Mouse (Mus musculus): ENCODE data around the gene Slc24a3. TPM values are rescaled to one million over a fixed set of nuclear protein-coding genes. Genes with fewer than 3 reads are reported as not detected.

Gene Slc24a3
- total RNA-seq, 2 experiments from 2014 or later = 165 to 174 TPM

DNA sequence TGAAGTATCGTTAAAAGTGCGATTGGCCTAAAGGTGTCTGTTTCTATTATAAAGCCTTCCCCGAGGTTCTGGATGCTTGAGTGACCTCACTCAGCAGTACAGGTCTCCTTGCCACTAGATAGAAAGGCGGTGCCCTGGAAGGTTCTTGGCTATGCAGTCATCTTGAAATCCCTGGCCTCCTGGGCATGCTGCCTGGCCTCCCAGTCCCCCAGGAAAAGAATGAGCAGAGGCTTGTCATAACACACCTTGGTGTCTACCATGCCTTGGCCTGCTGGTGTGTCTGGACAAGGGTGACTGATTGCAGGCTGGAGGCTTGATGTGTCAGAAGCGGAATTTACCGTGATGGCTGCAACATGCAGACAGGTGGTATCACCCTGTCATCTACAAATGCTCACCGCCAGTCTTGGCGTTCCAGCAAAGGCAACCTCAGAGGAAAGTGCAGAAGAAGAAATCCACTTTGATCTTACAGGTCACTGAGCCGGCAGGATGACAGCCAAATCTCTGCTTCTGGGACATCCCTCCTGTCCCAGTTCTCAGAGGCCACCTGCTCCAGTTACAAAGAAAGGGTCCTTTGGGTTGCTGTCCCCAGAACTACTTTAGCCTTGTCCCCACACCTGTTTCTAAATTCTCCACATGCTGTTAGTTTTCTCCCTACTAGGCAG is 106.6 kb downstream of the Slc24a3 start:
- DNase-seq (ENCODE audit: low spot score in 2 of 2) = no peak

DNA sequence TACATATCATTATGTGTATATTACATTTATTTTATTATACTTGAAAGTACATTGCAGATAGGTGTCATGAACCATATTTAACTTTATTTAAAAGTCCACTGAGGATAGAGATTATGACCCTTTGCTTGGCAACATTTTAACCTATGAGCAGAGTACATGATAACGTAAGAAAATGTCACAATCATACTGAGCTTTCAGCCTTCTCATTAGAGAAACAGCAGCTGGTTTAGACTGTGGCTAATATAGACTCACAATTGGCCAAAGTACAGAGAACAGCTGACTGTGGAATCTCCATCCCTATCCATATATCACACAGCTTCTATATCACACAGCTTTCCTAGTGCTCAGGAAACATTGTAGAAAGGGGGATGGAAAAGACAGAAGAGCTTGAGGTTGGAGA is 111.8 kb downstream of the Slc24a3 start:
- DNase-seq (ENCODE audit: low spot score in 2 of 2) = no peak

DNA sequence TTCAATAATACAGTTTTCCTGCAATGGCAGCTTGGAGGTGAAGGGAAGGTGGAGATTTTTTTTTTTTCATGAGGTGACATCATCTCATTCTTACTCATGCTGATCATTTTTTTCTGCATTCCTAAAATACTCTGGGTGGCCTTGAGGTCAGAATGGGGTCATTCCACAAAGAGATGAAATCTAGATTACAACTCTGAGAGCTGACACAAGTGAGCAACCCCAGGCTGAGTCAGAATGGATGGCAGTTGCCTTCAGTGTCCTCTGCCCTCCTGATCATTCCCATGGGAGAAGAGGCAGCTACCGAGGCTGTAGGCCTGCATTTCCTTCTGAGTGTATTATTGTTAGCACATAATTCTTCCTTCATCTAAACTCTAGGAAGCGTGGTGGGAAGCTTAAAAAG is 116.2 kb downstream of the Slc24a3 start:
- DNase-seq (ENCODE audit: low spot score in 2 of 2) = no peak

DNA sequence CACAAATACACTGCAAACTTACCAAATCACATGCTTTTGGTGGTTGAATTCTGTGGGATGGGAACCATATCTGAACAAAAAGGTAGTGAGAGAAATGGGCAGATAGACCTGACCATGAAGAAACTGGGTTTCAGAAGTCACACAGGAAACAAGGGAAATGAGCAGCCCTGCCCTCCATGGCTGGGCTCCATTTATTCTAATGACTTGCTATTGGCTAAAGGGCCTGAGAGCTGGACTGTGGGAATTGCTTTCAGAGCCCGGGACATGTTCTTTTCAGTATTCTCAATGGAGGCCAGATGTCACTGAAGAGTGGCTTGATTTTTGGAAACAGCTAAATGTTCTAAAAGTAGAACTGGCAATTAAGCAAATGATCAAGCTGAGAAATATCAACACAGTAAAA is 120.9 kb downstream of the Slc24a3 start:
- DNase-seq (ENCODE audit: low spot score in 2 of 2) = no peak

DNA sequence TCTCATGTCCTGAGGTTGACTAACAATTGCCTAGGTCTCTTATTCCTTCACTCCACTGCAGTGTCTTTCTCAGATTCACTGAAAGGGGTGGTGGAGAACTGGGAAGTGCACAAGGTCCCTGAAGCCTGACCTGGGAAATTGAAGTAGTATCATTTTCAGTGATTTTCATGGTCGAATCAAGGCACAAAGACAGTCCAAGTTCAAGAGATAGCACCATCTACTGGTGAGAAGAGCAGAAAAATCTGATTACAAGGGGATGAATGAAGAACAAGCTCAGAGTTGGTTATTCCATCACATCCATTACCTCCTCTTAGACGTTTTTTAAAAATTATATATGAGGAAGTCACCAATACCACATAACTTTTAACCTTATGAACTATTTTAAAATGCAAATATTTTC is 123.9 kb downstream of the Slc24a3 start:
- DNase-seq (ENCODE audit: low spot score in 2 of 2) = no peak

DNA sequence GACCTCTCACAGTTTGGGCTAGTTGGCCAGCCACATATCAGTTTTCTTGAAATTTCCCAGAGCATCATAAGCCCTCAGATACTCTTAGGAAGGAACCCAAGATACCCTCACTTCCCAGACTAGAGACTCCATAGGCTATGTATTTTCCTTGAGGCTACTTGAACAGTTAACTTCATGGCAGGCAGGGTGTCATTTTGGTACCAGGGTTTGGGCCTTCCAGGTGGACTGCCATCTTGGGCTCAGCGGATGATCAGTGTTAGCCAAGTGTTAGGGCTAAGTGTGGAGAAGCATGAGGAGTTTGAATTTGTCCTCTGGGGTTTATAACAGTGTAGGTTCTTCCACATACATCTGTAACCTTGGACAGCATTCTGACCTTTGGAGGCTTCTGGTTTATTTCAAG is 124.6 kb downstream of the Slc24a3 start:
- DNase-seq (ENCODE audit: low spot score in 2 of 2) = no peak

DNA sequence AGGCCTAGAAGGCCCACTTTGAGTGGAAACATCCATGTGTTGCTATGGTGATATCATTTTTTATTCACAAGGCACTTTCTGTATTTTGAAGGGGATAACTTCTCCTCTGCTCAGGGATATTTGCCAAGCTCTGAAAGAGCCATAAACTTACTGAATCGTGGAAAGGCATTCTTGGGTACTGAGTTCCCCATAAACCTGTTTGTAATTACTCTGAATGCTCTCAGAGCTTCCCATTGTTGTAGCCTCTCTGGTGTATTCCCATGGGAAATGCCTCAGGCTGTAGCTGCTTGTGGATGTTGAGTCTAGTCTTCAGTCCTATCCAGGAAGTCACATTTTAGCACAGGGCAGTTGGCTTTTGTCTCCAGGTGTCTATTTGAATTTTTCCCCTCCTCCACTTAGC is 125.3 kb downstream of the Slc24a3 start:
- no peak for DNase-seq (ENCODE audit: low spot score in 2 of 2)

DNA sequence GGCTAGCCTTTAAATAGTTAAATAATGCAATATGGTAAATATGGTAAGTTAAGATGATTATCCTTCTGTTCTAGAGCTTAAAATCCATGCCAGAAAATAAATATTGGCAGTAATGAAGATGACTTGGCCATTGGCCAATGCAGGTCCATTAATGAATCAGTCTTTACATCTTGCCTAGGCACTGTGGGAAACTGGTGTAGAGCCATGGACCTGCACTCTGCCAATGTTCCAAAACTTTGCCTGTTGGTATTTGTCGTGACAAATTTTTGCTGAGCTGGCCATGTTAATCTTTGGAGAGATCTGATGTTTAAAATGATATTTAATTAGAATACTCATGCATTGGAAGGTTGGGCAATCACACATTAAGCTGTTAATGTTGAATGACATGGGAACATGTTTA is 129.4 kb downstream of the Slc24a3 start:
- no peak for DNase-seq (ENCODE audit: low spot score in 2 of 2)

DNA sequence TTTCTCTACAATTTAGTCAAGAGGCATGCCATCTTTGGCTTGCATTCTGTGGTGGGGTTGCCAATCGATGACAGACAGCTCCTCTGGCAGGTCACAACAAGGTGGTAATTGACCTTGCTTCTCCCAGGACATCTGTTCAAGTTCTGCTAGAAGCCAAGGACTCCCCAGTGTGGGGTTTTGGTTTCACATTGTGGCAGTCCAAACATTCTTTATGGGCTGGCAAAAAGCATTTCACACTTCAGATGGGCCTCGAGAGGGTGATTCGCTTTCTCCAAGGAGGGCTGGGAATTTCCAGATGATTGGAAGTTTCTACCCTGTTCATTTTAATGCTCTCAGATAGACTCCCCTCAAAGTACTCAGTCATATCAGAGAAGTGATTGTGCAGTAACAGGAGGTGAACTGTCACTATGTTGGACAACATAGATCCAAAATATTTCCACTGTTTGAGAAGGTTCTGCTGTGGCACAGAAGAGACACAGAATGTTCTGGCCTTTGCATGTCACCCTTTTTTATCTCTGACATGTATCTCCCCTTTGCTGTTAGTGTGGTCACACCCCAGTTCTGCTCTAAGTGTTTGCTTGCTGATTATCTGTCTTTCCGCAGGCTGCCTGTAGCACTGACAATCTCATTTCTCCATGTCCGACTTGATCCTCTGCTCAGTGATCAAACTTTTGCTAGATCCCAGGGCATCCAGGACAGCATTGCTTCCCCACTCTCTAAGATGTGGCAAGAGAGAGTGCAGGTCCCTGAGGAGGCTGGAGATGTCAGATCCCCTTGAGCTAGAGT is 132.6 kb downstream of the Slc24a3 start:
- DNase-seq (ENCODE audit: low spot score in 2 of 2) = no peak

DNA sequence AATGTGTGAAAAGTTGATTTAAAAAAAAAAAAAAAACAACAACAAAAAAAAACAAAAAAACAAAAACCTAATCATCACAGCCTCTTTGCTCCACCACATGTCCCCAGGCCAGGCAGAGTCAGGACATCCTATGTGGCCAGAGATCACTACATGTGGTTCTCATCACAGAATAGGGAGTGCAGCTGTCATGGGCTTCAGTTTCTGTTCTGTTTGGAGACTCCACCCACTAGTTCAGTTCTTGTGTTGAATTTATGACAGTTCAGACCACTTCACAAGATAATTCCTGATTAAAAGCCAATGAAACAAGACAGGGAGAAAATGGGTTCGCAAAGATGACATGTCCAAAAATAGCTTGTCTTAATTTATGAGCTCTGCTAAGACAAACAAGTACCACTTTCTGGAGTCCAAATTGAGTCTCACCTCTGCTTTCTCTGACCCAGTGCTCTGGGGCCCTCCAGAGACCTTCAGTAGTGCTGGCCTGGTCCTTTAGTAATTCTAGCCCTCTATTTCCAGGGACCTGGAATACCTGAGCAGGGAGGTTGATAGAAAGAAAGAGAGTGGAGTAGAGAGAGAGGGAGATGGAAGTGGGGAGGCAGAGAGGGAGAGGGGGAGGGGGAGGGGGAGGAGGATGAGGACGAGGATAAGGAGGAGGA is 139.8 kb downstream of the Slc24a3 start:
- DNase-seq (ENCODE audit: low spot score in 2 of 2) = no peak

DNA sequence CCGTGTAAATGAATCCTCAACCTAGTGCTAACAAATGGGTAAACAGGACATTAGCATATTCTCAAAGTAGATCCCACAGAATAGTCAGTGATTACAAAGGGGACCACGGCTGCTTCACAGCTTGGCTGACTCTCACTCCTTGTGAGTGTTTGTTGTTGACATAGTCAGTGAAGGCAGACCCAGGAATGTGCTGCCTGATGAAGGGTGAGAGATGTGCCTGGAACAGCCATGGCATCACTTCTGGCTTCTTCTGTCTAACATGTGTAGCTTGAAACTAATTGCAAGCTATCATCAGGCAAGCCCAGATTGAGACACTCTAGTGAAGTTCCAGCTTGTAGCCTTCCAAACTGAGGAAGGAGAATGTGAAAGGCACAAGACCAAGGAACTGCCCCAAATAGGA is 151.4 kb downstream of the Slc24a3 start:
- DNase-seq (ENCODE audit: low spot score in 2 of 2) = no peak

DNA sequence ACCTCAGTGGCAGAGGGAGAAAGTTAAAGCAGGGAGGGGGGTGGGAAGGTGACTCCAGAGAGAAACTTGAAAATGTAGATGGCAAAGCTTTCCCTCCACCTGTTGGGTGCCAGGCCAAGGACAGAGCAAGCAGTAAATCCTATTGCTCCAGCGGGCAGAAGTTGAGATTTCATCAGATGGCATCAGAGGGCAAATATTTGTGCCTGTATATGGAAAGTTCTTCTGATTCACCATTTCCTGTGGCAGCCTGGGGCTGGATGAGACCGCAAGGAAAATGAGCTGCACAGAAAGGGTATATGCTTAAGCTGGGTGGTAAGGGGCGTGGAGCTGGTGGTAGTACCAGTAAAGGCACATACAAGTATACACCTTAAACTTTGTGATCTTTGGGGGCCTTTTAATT is 153.7 kb downstream of the Slc24a3 start:
- no peak for DNase-seq (ENCODE audit: low spot score in 2 of 2)

DNA sequence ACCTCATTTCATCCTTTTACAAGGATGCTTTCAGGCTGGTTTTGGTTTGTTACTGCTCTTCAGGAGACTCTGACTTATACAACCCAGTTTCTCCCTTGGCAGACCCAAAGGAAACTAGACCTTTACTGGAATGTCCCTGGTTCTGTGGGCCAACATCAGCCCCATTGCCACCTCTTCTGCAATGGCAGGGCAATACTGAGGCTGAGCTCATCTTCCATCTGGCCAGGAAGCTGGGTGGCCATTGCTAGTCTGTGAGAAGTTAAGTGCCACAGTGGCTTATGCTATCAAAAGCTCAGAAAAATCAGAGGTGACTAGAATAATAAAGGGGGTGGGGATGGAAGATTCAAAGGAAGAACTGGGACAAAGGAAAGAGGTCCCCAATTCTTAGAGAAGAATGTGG is 154.2 kb downstream of the Slc24a3 start:
- DNase-seq (ENCODE audit: low spot score in 2 of 2) = no peak

DNA sequence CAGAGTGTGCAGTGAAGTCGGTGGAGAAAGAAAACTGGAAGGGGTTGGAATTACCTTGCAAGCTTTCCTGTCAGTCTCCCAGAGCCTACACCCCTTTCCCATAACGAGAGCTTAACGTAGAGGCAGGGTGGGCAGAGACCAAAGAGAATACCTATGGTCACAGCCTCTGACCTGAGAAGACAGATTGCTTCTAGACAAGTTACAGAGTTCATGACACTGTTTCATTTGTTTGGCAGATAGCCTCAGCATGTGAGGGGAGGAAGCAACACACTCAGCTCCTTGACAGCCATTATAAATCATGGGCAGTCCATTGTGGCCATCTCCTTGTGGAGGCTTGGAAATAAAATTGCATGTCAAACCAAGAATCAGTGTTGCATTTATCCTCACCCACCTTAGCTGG is 156.9 kb downstream of the Slc24a3 start:
- DNase-seq (ENCODE audit: low spot score in 2 of 2) = no peak

DNA sequence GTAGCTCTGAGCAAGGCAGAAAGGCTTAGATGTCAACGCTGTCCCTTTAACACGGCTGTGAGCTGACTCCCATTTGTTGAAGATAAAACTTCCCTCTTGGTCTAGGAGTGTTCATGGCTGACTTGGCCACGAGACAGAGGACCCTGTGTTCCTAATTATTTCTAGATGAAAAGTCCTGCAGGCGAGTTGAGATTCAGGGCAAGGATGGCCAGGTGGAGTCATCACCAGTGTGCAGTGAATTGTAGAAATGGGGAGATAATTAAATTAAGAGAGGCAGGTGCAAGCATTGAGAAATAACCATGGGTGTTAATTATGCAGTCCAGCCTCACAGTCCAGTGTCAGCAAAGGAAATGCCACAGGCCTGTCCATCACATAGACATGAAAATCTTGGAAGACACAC is 158.3 kb downstream of the Slc24a3 start:
- DNase-seq (ENCODE audit: low spot score in 2 of 2) = no peak

DNA sequence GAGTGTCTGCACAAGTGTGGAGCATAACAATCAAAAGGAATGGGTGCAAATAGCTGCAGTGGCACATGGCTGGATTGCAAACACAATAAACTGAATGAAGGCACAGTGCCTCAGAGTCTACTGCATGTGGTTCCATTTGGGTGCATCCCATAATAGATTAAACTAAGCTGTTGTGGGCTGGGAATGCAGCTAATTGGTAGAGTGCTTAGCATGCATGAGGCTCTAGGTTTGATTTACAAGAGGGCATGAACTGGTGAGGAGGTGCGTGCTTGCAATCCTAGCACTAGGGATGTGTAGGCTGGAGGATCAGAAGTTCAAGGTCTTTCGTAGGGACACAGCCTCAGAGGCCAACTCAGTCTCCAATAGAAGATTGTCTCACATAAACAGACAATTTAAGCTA is 159.0 kb downstream of the Slc24a3 start:
- DNase-seq (ENCODE audit: low spot score in 2 of 2) = peak in 1 of 2 experiments; percentile 7

DNA sequence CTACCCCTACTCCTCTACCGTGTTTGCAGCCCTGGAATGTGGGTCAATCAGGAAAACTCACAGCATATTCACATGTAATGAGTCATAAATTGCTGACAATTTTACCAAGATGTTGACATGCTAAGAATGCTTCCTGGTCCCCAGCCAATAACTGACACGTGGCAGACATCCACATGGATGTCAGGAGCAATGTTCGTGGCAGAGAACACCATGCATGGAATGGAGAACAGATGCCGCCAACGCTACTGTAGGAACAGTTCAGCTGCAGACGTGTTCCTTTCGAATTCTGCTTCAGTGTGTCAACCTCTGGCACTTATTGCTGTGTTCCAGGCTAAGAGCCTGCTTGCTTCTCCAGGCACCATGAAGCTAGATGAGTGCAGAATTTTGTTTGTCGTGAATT is 162.2 kb downstream of the Slc24a3 start:
- peak; percentile 21 to 22 for DNase-seq (ENCODE audit: low spot score in 2 of 2)

DNA sequence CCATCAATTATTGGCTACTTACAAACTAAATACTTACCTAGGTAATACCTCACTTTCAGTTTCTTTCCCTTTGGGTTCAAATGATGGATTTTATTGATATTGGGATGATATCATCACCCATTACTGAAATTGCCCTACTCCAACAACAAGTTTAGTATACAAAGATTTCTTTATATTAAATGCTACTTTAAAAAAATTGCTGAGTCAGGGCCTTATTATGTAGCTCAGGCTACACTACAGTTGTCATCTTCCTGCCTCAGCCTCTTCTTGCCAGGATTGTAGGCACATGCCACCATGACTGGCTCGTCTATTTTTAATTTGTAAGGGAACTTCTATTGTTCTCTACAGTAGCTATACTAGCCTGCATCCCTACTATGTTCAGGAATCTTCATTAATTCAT is 164.0 kb downstream of the Slc24a3 start:
- DNase-seq (ENCODE audit: low spot score in 2 of 2) = no peak

DNA sequence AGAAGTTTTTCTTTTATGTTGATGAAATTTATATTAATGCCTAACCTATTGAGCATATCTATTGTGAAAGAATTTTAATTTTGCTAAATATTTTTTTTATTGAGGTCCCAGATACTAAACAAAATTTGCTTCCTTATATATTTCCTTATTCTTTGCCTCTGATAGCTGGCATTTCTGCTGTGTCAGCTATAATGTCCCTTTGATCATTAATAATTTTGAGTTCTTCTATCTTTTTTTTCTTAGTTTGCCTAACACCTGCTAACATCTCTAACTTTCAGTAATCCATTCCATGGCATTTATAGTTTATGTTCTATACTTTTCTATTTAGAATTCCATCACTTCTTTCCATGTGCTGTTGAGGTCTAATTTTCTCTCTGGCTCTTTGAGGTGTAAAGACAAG is 165.9 kb downstream of the Slc24a3 start:
- DNase-seq (ENCODE audit: low spot score in 2 of 2) = no peak

DNA sequence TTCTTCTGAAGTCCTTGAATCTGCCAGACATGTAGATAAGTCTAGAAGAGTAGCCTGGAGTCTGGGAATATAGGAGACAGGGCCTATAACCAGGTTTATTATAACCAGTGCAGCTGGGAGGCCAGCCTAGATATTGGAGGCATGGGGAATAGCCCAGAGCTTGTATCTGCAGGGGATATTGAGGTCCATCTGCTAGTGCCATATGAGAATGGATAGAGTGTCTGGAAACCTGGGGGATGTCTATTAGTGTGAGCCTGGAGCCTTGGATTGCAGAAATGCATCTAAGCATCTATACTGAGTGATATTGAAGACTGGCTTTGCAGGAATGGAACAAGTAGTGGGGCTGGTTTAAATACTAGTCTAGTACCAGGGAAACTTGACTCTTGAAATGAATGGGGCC is 168.9 kb downstream of the Slc24a3 start:
- no peak for DNase-seq (ENCODE audit: low spot score in 2 of 2)

DNA sequence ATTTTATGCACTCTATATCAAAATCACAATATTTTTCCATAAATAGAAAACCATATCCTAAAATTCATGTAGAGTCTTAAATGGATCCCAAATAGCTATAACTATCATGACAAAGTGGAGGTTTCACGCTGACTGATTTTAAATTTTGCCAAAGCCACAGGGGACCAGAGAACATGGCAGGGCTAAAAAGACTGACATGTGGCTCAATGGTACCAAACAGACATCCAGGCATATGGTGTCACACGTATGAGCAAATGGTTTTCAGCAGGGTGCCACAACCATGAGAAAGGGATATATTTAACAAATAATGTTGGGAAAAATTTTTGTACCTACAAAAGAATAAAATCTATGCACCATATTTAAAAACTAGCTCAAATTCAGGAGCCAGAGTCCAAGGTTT is 173.3 kb downstream of the Slc24a3 start:
- DNase-seq (ENCODE audit: low spot score in 2 of 2) = no peak

DNA sequence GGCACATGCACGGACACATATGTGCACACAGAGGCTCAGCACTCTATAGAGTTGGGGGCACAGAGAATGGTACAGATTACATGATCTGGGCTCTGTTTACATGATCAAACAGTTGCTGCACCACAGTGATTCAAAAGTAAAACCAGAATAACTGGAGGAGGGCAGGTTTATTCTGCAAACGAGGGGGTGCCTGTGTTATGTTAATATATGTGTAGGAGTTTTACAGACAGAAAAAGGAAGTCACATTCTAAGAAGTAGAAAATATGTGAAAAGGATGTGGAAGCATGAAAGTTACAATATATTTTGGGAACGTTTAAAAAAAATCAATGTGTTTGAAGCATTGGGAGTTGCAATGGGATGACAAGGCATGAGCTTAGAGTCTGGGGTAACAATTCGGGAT is 175.4 kb downstream of the Slc24a3 start:
- no peak for DNase-seq (ENCODE audit: low spot score in 2 of 2)

DNA sequence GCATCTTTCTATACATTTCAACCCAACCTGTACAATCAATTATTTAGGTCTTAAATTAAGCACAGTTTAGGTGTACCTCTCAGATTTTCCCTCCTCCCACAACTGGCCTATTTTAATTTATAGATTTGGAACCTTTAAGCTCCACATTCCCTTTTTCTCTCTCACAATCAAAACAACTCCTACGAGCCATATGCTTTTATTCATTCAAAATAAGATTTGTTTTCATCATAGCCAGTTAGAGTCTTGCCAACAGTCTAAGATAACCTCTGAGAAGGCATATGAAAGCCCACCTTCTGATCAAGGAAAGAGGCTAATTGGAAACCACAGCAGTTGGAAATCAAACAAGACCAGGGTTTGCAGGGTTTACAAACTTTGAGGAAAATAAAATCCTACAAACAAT is 177.0 kb downstream of the Slc24a3 start:
- DNase-seq (ENCODE audit: low spot score in 2 of 2) = no peak
